22 mouse cellular contexts compared by ENCODE assay signal in genomic region chr9:105525355-105525754, GRCm38 (mm10). TPM values are rescaled to one million over a fixed set of nuclear protein-coding genes. Genes with fewer than 3 reads are reported as not detected.
DNase-seq lines count a peak whose midpoint lies in the region; ATAC-seq lines count a peak whose summit lies in the region.
"Had no signal": no experiment of that assay in that cellular context is flagged by ENCODE, and none has a peak within 500 bp of the region (broad histone marks: within the 10 kb centered on the region; RNA-seq: fewer than 3 reads in every experiment).

No protein-coding gene starts in this region.

- H3K27ac ChIP-seq in forebrain, embryonic 12.5 days = 0 out of 2 replicates have a peak overlapping the region, but pooled peaks have one; percentile 51
- no peak overlapping the region for H3K27ac ChIP-seq in forebrain, embryonic 11.5 days (ENCODE audit: low read depth, low read length)
- H3K27ac ChIP-seq in hindbrain, embryonic 14.5 days = peak overlapping the region; percentile 63
- H3K27ac ChIP-seq in hindbrain, embryonic 11.5 days (ENCODE audit: low read depth, low read length) = no peak overlapping the region
- H3K27ac ChIP-seq in midbrain, embryonic 14.5 days (replicated peaks; ENCODE audit: low read depth, low read length) = peak overlapping the region; percentile 26
- H3K27ac ChIP-seq in midbrain, embryonic 10.5 days (replicated peaks) = no peak overlapping the region; the same call in 1 of the 2 replicates
- H3K27ac ChIP-seq: embryonic facial prominence, embryonic 15.5 days; limb, embryonic 15.5 days; liver, embryonic 14.5 days had no signal

- peaks cover 29% of the 10 kb centered on the region for H3K4me1 ChIP-seq in forebrain, embryonic 12.5 days
- 0 out of 2 replicates have a peak, but pooled peaks cover 5% of the 10 kb centered on the region for H3K4me1 ChIP-seq in forebrain, embryonic 11.5 days (replicated peaks; ENCODE audit: control insufficient read depth, insufficient read depth, low read length)
- peaks cover 31% of the 10 kb centered on the region for H3K4me1 ChIP-seq in hindbrain, embryonic 14.5 days (replicated peaks; ENCODE audit: control insufficient read depth, insufficient read depth, low read length)
- no peaks in the 10 kb centered on the region for H3K4me1 ChIP-seq in hindbrain, embryonic 11.5 days (replicated peaks; ENCODE audit: control insufficient read depth, insufficient read depth, low read length)
- peaks cover 28% of the 10 kb centered on the region; the same call in 1 of the 2 replicates for H3K4me1 ChIP-seq in midbrain, embryonic 14.5 days (ENCODE audit: control insufficient read depth, insufficient read depth, low read length)
- H3K4me1 ChIP-seq in midbrain, embryonic 10.5 days = peaks cover 45% of the 10 kb centered on the region

- H3K4me3 ChIP-seq in forebrain, embryonic 12.5 days (replicated peaks) = no peak overlapping the region
- no peak overlapping the region for H3K4me3 ChIP-seq in forebrain, embryonic 11.5 days (ENCODE audit: low read depth, low read length)
- H3K4me3 ChIP-seq in hindbrain, embryonic 14.5 days (replicated peaks; ENCODE audit: low read length) = no peak overlapping the region
- no peak overlapping the region for H3K4me3 ChIP-seq in hindbrain, embryonic 11.5 days (ENCODE audit: low read depth, low read length)
- no peak overlapping the region for H3K4me3 ChIP-seq in midbrain, embryonic 14.5 days (replicated peaks; ENCODE audit: low read depth, low read length)
- H3K4me3 ChIP-seq in midbrain, embryonic 10.5 days = no peak overlapping the region
- H3K4me3 ChIP-seq: embryonic facial prominence, embryonic 15.5 days; heart, embryonic 12.5 days; limb, embryonic 15.5 days had no signal

- ATAC-seq in forebrain, embryonic 12.5 days (ENCODE audit: low FRiP score) = no peak
- ATAC-seq in forebrain, embryonic 11.5 days (replicated peaks; ENCODE audit: low FRiP score) = no peak
- ATAC-seq in hindbrain, embryonic 14.5 days (ENCODE audit: low FRiP score) = no peak
- ATAC-seq in hindbrain, embryonic 11.5 days (ENCODE audit: low FRiP score) = no peak
- no peak for ATAC-seq in midbrain, embryonic 14.5 days (ENCODE audit: low FRiP score, low TSS enrichment)
- no peak for ATAC-seq in frontal cortex, adult (ENCODE audit: low TSS enrichment)
- ATAC-seq: intestine, postnatal 0 days had no signal

- no peaks in the 10 kb centered on the region for H3K36me3 ChIP-seq in forebrain, embryonic 12.5 days (replicated peaks)
- no peaks in the 10 kb centered on the region for H3K36me3 ChIP-seq in forebrain, embryonic 11.5 days (ENCODE audit: control insufficient read depth, insufficient read depth, low read length)
- no peaks in the 10 kb centered on the region for H3K36me3 ChIP-seq in hindbrain, embryonic 14.5 days (replicated peaks; ENCODE audit: control insufficient read depth, insufficient read depth)
- no peaks in the 10 kb centered on the region for H3K36me3 ChIP-seq in hindbrain, embryonic 11.5 days (ENCODE audit: control insufficient read depth, insufficient read depth, low read length)
- H3K36me3 ChIP-seq in midbrain, embryonic 14.5 days (ENCODE audit: control insufficient read depth, insufficient read depth, low read length) = no peaks in the 10 kb centered on the region
- H3K36me3 ChIP-seq in midbrain, embryonic 10.5 days = no peaks in the 10 kb centered on the region
- H3K36me3 ChIP-seq: embryonic facial prominence, embryonic 15.5 days; heart, embryonic 12.5 days; limb, embryonic 15.5 days had no signal

- 0 out of 2 replicates have a peak, but pooled peaks cover 3% of the 10 kb centered on the region for H3K27me3 ChIP-seq in forebrain, embryonic 12.5 days
- H3K27me3 ChIP-seq in forebrain, embryonic 11.5 days (ENCODE audit: control insufficient read depth, insufficient read depth, low read length) = no peaks in the 10 kb centered on the region
- H3K27me3 ChIP-seq in hindbrain, embryonic 14.5 days (ENCODE audit: control insufficient read depth, insufficient read depth, low read length) = no peaks in the 10 kb centered on the region
- no peaks in the 10 kb centered on the region for H3K27me3 ChIP-seq in hindbrain, embryonic 11.5 days (ENCODE audit: control insufficient read depth, insufficient read depth, low read length)
- no peaks in the 10 kb centered on the region for H3K27me3 ChIP-seq in midbrain, embryonic 14.5 days (ENCODE audit: control insufficient read depth, insufficient read depth, low read length)
- no peaks in the 10 kb centered on the region for H3K27me3 ChIP-seq in midbrain, embryonic 10.5 days (ENCODE audit: low read depth, poor library complexity, severe bottlenecking)
- H3K27me3 ChIP-seq: embryonic facial prominence, embryonic 15.5 days; heart, embryonic 12.5 days; limb, embryonic 15.5 days had no signal

- no peaks in the 10 kb centered on the region for H3K9me3 ChIP-seq in forebrain, embryonic 12.5 days
- no peaks in the 10 kb centered on the region for H3K9me3 ChIP-seq in forebrain, embryonic 11.5 days (ENCODE audit: control insufficient read depth, low read length)
- H3K9me3 ChIP-seq in hindbrain, embryonic 14.5 days (ENCODE audit: control insufficient read depth, low read length) = no peaks in the 10 kb centered on the region
- H3K9me3 ChIP-seq in hindbrain, embryonic 11.5 days (ENCODE audit: control insufficient read depth, low read length) = no peaks in the 10 kb centered on the region
- H3K9me3 ChIP-seq in midbrain, embryonic 14.5 days (ENCODE audit: control insufficient read depth, low read length) = no peaks in the 10 kb centered on the region
- H3K9me3 ChIP-seq in midbrain, embryonic 10.5 days (replicated peaks) = no peaks in the 10 kb centered on the region
- H3K9me3 ChIP-seq: embryonic facial prominence, embryonic 15.5 days; heart, embryonic 12.5 days; limb, embryonic 15.5 days had no signal

- 43% methylated on average over 4 of the region's 4 CpGs for WGBS in forebrain, embryonic 12.5 days
- WGBS in forebrain, embryonic 11.5 days = 44% methylated on average over 4 of the region's 4 CpGs
- WGBS in hindbrain, embryonic 14.5 days = 31% methylated on average over 4 of the region's 4 CpGs
- 67% methylated on average over 4 of the region's 4 CpGs for whole genome bisulfite sequencing in hindbrain, embryonic 11.5 days
- WGBS in midbrain, embryonic 14.5 days = 22% methylated on average over 4 of the region's 4 CpGs
- WGBS in midbrain, embryonic 10.5 days = 68% methylated on average over 4 of the region's 4 CpGs

- no peak overlapping the region for H3K9ac ChIP-seq in forebrain, embryonic 12.5 days
- no peak overlapping the region for H3K9ac ChIP-seq in forebrain, embryonic 11.5 days (ENCODE audit: low read length)
- 0 out of 2 replicates have a peak overlapping the region, but pooled peaks have one; percentile 22 for H3K9ac ChIP-seq in hindbrain, embryonic 14.5 days
- no peak overlapping the region for H3K9ac ChIP-seq in hindbrain, embryonic 11.5 days (ENCODE audit: low read depth, low read length)
- no peak overlapping the region for H3K9ac ChIP-seq in midbrain, embryonic 14.5 days (replicated peaks; ENCODE audit: low read length)
- H3K9ac ChIP-seq: embryonic facial prominence, embryonic 15.5 days; heart, embryonic 12.5 days; limb, embryonic 15.5 days; liver, embryonic 14.5 days; lung, embryonic 14.5 days had no signal

- no peak for DNase-seq in forebrain, embryonic 11.5 days (ENCODE audit: low spot score)
- DNase-seq in hindbrain, embryonic 14.5 days (ENCODE audit: low spot score) = no peak
- DNase-seq in hindbrain, embryonic 11.5 days (ENCODE audit: low spot score) = no peak
- DNase-seq in midbrain, embryonic 14.5 days = peak; percentile 39
- DNase-seq in midbrain, embryonic 10.5 days (ENCODE audit: low spot score) = no peak
- DNase-seq: adrenal gland, postnatal 10 days; cerebellum, adult 9-11 months; gastrocnemius, postnatal 25 days; heart, adult 18-20 months; heart, postnatal 10 days; kidney, postnatal 36 days; left cerebral cortex, postnatal 4 days; lung, embryonic 14.5 days; thymus, adult 18-20 months; thymus, postnatal 36 days had no signal

- H3K4me2 ChIP-seq in forebrain, embryonic 12.5 days = no peak overlapping the region
- no peak overlapping the region for H3K4me2 ChIP-seq in forebrain, embryonic 11.5 days (ENCODE audit: low read depth, low read length, severe bottlenecking)
- no peak overlapping the region for H3K4me2 ChIP-seq in hindbrain, embryonic 14.5 days (replicated peaks)
- no peak overlapping the region for H3K4me2 ChIP-seq in hindbrain, embryonic 11.5 days (replicated peaks; ENCODE audit: low read depth, low read length)
- H3K4me2 ChIP-seq in midbrain, embryonic 14.5 days (ENCODE audit: low read length) = no peak overlapping the region
- H3K4me2 ChIP-seq: embryonic facial prominence, embryonic 15.5 days; heart, embryonic 12.5 days; limb, embryonic 15.5 days; lung, embryonic 14.5 days had no signal

RNA-seq across cellular contexts. Expression of gene Atp2c1, which starts 1.8 kb away (rescaled TPM):
- 77.4 and 82.1 TPM in 2 replicates for polyA plus RNA-seq in forebrain, embryonic 12.5 days (2016; fragmentation: Nextera tagmentation; extraction: Ambion mirVana)
- polyA plus RNA-seq in forebrain, embryonic 11.5 days (2014; fragmentation: Nextera tagmentation; extraction: Ambion mirVana) = 59.3 and 69.5 TPM in 2 replicates
- polyA plus RNA-seq in hindbrain, embryonic 14.5 days (2014; fragmentation: Nextera tagmentation; extraction: Ambion mirVana) = 118 and 139 TPM in 2 replicates
- 65.3 and 83.1 TPM in 2 replicates for polyA plus RNA-seq in hindbrain, embryonic 11.5 days (2014; fragmentation: Nextera tagmentation; extraction: Ambion mirVana)
- polyA plus RNA-seq in midbrain, embryonic 14.5 days (2014; fragmentation: Nextera tagmentation; extraction: Ambion mirVana) = 86.0 and 110 TPM in 2 replicates
- 54.8 and 56.3 TPM in 2 replicates for polyA plus RNA-seq in midbrain, embryonic 10.5 days (2016; fragmentation: Nextera tagmentation; extraction: Ambion mirVana)

Comparison
In these comparisons a context has a peak if more than half of its experiments do, and no peak if none do; other contexts are left out.
1. H3K27ac ChIP-seq: peak in forebrain, embryonic 12.5 days (single experiment), hindbrain, embryonic 14.5 days (single experiment) and midbrain, embryonic 14.5 days (single experiment); none in forebrain, embryonic 11.5 days (single experiment), hindbrain, embryonic 11.5 days (single experiment) and midbrain, embryonic 10.5 days (single experiment).